Mouse (Mus musculus) forebrain, embryonic 14.5 days (tissue): ENCODE measurements around the gene Syde2. TPM values are rescaled to one million over a fixed set of nuclear protein-coding genes. Genes with fewer than 3 reads are reported as not detected.
A peak's percentile ranks its signal among the peaks of the same experiment; 100 is the strongest.

Experiments used
- ATAC-seq: fragments of 200-750 bp; cut with Nextera tagmentation; 2 replicates; pipeline ENCODE4 v1.8.0; 2017; ENCODE audit warnings: mild to moderate bottlenecking, moderate library complexity
- DNase-seq: peaks from one replicate; pipeline ENCODE4 v3.0.0-alpha.2; 2015; ENCODE audit warnings: low spot score
- H3K27ac ChIP-seq: fragments of 300-500 bp; sonication (generic); 2 replicates; pipeline ENCODE4 v1.5.1; 2014; ENCODE audit warnings: low read depth, mild to moderate bottlenecking, control low read depth, low read length, moderate library complexity
- H3K27me3 ChIP-seq: fragments of 300-500 bp; sonication (generic); replicated peaks from 2 replicates; pipeline ENCODE4 v1.6.1; 2014; ENCODE audit warnings: low read length, control low read depth, mixed read lengths; ENCODE audit not compliant: control insufficient read depth, insufficient read depth
- H3K36me3 ChIP-seq: fragments of 300-500 bp; sonication (generic); 2 replicates; pipeline ENCODE4 v1.6.1; 2014; ENCODE audit warnings: low read length, control low read depth; ENCODE audit not compliant: control insufficient read depth, insufficient read depth
- H3K4me1 ChIP-seq: fragments of 300-500 bp; sonication (generic); 2 replicates; pipeline ENCODE4 v1.6.1; 2014; ENCODE audit warnings: antibody characterized with exemption, low read length, control low read depth; ENCODE audit not compliant: control insufficient read depth, insufficient read depth
- H3K4me2 ChIP-seq: fragments of 300-500 bp; sonication (generic); 2 replicates; pipeline ENCODE4 v1.6.1; 2014; ENCODE audit warnings: mild to moderate bottlenecking, control low read depth, low read length
- H3K4me3 ChIP-seq: fragments of 300-500 bp; sonication (generic); 2 replicates; pipeline ENCODE4 v1.5.1; 2014; ENCODE audit warnings: low read depth, low read length, control low read depth
- H3K9ac ChIP-seq: fragments of 300-500 bp; sonication (generic); 2 replicates; pipeline ENCODE4 v1.6.1; 2014; ENCODE audit warnings: mild to moderate bottlenecking, low read length, control low read depth, moderate library complexity
- H3K9me3 ChIP-seq: fragments of 300-500 bp; sonication (generic); replicated peaks from 2 replicates; pipeline ENCODE4 v1.6.1; 2016; ENCODE audit warnings: low read length, control low read depth, mixed read lengths; ENCODE audit not compliant: control insufficient read depth
- WGBS: fragments of 180-500 bp; shearing (Covaris S2); extraction: QIAGEN DNeasy Blood & Tissue Kit; methylation state at CpG from one replicate; pipeline ENCODE4 v1.1.7; 2014; 5-methylcytosine and 5-hydroxymethylcytosine counted together
- polyA plus RNA-seq: library from polyadenylated mRNA; unstranded; fragments of >200 nt; fragmentation: Nextera tagmentation; extraction: Ambion mirVana; gene quantifications from 2 replicates; pipeline ENCODE4 v1.2.1, GENCODE M21; 2014

Syde2 gene
- polyA plus RNA-seq, 1 experiment from 2014 or later = 0.67 TPM

DNA sequence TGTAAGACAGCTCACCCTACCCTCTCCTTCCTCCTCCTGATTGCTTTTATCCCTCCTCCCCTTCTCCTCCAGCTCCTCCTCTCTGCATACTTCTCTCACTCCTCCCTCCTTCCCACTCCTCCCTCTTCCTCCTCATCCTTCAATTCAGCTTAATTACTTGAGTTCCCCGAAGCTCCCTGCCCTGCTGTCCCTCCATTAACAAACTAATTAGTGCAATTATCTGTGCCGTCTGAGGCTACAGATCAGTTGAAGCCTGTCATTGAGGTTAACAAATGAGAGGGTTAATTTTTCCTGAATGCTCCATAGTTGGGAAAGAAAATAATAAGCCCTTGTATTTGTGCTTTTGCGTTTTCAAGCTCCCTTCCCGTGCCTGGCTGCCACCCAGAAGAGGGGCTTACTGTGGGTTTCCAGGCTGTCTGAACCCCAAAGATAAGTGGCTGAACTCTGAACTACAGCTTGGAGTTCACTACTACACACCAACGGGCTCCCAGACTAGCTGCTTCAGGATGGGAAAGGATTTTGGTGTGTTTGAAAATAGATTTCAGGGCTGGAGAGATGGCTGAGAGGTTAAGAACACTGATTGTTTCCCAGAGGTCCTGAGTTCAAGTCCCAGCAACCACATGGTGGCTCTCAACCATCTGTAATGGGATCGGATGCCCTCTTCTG, 40.0 kb upstream of the Syde2 start:
- Histone ChIP-seq H3K36me3 (peaks cover 24% of the 10 kb centered on the region), H3K4me1 (no peaks in the 10 kb centered on the region), H3K27ac (no peak overlapping the region), H3K4me3 (no peak overlapping the region), H3K9me3 (no peaks in the 10 kb centered on the region), H3K9ac (no peak overlapping the region), H3K27me3 (no peaks in the 10 kb centered on the region), H3K4me2 (no peak overlapping the region)
- ATAC-seq = peak; percentile 74
- WGBS = 19% methylated on average over 6 of the region's 6 CpGs
- peak; percentile 74 for DNase-seq

GRCm38 (mm10) chr3:145950034-145950814, 37.4 kb upstream of the Syde2 start:
- Histone ChIP-seq H3K9ac (peak overlapping the region; percentile 22; the same call in 1 of the 2 replicates), H3K27me3 (no peaks in the 10 kb centered on the region), H3K27ac (no peak overlapping the region), H3K4me2 (peak overlapping the region; percentile 35), H3K36me3 (peaks cover 1% of the 10 kb centered on the region; the same call in 1 of the 2 replicates), H3K4me3 (no peak overlapping the region), H3K4me1 (no peaks in the 10 kb centered on the region), H3K9me3 (no peaks in the 10 kb centered on the region)
- 10% methylated on average over 15 of the region's 15 CpGs for WGBS
- DNase-seq (peak; percentile 87), ATAC-seq (peak; percentile 74)

- H3K9ac ChIP-seq = 0 out of 2 replicates have a peak overlapping the region, but pooled peaks have one; percentile 22
- no peak overlapping the region for H3K27ac ChIP-seq
- H3K4me2 ChIP-seq = no peak overlapping the region; the same call in 1 of the 2 replicates
- H3K27me3 ChIP-seq = no peaks in the 10 kb centered on the region
- WGBS = 44% methylated on average over 5 of the region's 5 CpGs
- no peaks in the 10 kb centered on the region for H3K9me3 ChIP-seq
- H3K4me1 ChIP-seq = no peaks in the 10 kb centered on the region
- no peak overlapping the region for H3K4me3 ChIP-seq
- no peak for ATAC-seq
- no peak for DNase-seq
- no peaks in the 10 kb centered on the region for H3K36me3 ChIP-seq
These were observed 36.9 kb upstream of the Syde2 start for GRCm38 (mm10) chr3:145950815-145951130.

DNA sequence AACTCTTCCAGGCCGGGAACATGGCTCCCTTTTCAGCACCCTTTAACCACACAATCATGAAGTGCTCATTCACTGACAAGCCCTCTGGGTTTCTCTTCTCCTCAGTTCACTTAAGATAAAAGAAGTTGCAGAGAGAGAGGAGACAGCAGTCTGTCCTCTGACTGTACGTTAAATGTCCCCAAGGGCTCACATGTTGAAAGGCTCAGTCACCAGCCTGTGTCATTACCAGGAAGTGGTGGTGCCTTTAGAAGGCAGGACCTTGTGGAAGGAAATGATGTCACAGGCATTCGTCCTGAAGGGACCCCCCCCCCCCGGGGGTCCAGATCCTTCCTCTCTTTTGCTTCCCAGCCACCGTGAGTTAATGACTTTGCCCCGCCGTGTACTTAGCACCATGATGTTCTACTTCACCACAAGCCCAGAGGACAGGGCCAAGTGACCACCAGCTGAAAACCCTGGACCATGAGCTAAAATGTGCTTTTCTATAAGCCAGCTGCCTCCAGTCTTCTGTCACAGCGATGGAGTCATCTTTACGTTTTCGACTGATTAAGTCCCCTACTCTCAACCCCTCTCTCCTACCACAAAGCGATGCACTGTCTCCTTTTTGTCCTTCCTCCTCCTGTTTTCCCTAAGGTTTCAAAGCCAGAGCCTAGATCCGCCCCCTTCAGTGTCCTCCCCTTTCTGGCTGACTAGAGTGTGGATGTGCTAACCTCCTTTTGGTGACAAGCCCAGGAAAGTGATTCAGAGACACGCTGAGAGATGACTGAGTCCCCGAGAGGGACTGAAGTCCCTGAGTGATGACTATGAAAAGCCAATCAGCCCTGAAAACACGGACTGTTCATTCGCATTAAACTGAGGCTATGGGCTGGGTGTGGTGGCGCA, 36.1 kb upstream of the Syde2 start:
- Histone ChIP-seq H3K27me3 (no peaks in the 10 kb centered on the region), H3K27ac (no peak overlapping the region), H3K4me2 (no peak overlapping the region), H3K4me1 (no peaks in the 10 kb centered on the region), H3K9me3 (no peaks in the 10 kb centered on the region), H3K36me3 (no peaks in the 10 kb centered on the region), H3K9ac (no peak overlapping the region), H3K4me3 (no peak overlapping the region)
- DNase-seq (no peak), ATAC-seq (no peak)
- 77% methylated on average over 17 of the region's 17 CpGs for WGBS

GRCm38 (mm10) chr3:145952945-145953344, 34.7 kb upstream of the Syde2 start:
- Histone ChIP-seq H3K9me3 (no peaks in the 10 kb centered on the region), H3K27ac (no peak overlapping the region), H3K4me2 (no peak overlapping the region), H3K4me3 (no peak overlapping the region), H3K4me1 (no peaks in the 10 kb centered on the region), H3K9ac (no peak overlapping the region), H3K27me3 (no peaks in the 10 kb centered on the region), H3K36me3 (no peaks in the 10 kb centered on the region)
- 87% methylated on average over 7 of the region's 7 CpGs for WGBS
- no peak for ATAC-seq
- no peak for DNase-seq

- DNase-seq (no peak), ATAC-seq (no peak)
- Histone ChIP-seq H3K9me3 (no peaks in the 10 kb centered on the region), H3K27me3 (no peaks in the 10 kb centered on the region), H3K36me3 (no peaks in the 10 kb centered on the region), H3K4me3 (no peak overlapping the region), H3K27ac (no peak overlapping the region), H3K9ac (no peak overlapping the region), H3K4me2 (no peak overlapping the region), H3K4me1 (no peaks in the 10 kb centered on the region)
- 89% methylated on average over 2 of the region's 2 CpGs for WGBS
These were observed 34.3 kb upstream of the Syde2 start for GRCm38 (mm10) chr3:145953411-145953810.

- DNase-seq (no peak), ATAC-seq (no peak)
These were observed 27.8 kb upstream of the Syde2 start for GRCm38 (mm10) chr3:145959824-145960223.

DNA sequence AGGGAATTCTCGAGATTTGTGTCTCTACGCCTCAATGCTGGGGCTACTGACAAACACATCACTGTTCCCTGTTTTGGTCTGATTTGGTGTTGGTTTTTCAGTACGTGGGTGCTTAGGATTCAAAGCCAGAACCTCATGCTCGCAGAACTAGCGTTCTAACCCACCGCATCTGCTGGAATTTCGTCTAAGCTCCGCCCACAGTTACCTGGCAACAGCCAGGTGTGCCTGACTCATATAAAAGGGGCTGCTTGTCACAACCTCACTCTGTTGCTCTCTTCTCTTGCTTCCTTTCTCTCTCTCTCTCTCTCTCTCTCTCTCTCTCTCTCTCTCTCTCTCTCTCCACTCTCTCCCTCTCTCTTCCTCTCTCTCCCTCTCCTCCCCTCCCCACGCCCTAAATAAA, 25.3 kb upstream of the Syde2 start:
- Histone ChIP-seq H3K4me1 (peaks cover 3% of the 10 kb centered on the region; the same call in 1 of the 2 replicates), H3K4me3 (no peak overlapping the region), H3K9ac (no peak overlapping the region), H3K27ac (no peak overlapping the region), H3K36me3 (no peaks in the 10 kb centered on the region), H3K9me3 (no peaks in the 10 kb centered on the region), H3K4me2 (no peak overlapping the region), H3K27me3 (peaks cover 14% of the 10 kb centered on the region)
- DNase-seq (no peak), ATAC-seq (no peak)
- WGBS = 18% methylated on average over 9 of the region's 9 CpGs

More at GRCm38 (mm10) chr3:145959824-145960223, 27.8 kb upstream of the Syde2 start:
- Histone ChIP-seq H3K27ac (no peak overlapping the region), H3K4me1 (peaks cover 3% of the 10 kb centered on the region; the same call in 1 of the 2 replicates), H3K36me3 (no peaks in the 10 kb centered on the region), H3K9me3 (no peaks in the 10 kb centered on the region), H3K4me2 (no peak overlapping the region), H3K27me3 (peaks cover 14% of the 10 kb centered on the region), H3K9ac (no peak overlapping the region), H3K4me3 (no peak overlapping the region)
- 46% methylated on average over 1 of the region's 1 CpGs for WGBS
